Mouse (Mus musculus) embryonic facial prominence, embryonic 14.5 days (tissue): ENCODE results near the gene Man2a2. TPM values are rescaled to one million over a fixed set of nuclear protein-coding genes. Genes with fewer than 3 reads are reported as not detected.

Experiments
- ATAC-seq: fragments of 200-750 bp; cut with Nextera tagmentation; 2 replicates; pipeline ENCODE4 v1.8.0; 2017; ENCODE audit warnings: low read depth, moderate number of reproducible peaks, moderate TSS enrichment
- DNase-seq: peaks from one replicate; pipeline ENCODE4 v3.0.0-alpha.2; 2015; ENCODE audit warnings: low spot score
- H3K27ac ChIP-seq: fragments of 300-500 bp; sonication (generic); replicated peaks from 2 replicates; pipeline ENCODE4 v1.5.1; 2014; ENCODE audit warnings: low read depth, mild to moderate bottlenecking, low read length, moderate library complexity
- H3K27me3 ChIP-seq: fragments of 300-500 bp; sonication (generic); replicated peaks from 2 replicates; pipeline ENCODE4 v1.6.1; 2014; ENCODE audit warnings: low read length; ENCODE audit not compliant: control insufficient read depth, insufficient read depth
- H3K36me3 ChIP-seq: fragments of 300-500 bp; sonication (generic); 2 replicates; pipeline ENCODE4 v1.6.1; 2014; ENCODE audit warnings: low read length, mixed read lengths; ENCODE audit not compliant: control insufficient read depth, insufficient read depth
- H3K4me1 ChIP-seq: fragments of 300-500 bp; sonication (generic); 2 replicates; pipeline ENCODE4 v1.6.1; 2014; ENCODE audit warnings: antibody characterized with exemption, low read length; ENCODE audit not compliant: control insufficient read depth, insufficient read depth
- H3K4me2 ChIP-seq: fragments of 300-500 bp; sonication (generic); 2 replicates; pipeline ENCODE4 v1.6.1; 2014; ENCODE audit warnings: low read depth, mild to moderate bottlenecking, low read length, moderate library complexity, mixed read lengths
- H3K4me3 ChIP-seq: fragments of 300-500 bp; sonication (generic); 2 replicates; pipeline ENCODE4 v1.5.1; 2014; ENCODE audit warnings: low read depth, mild to moderate bottlenecking, low read length
- H3K9ac ChIP-seq: fragments of 300-500 bp; sonication (generic); 2 replicates; pipeline ENCODE4 v1.6.1; 2014; ENCODE audit warnings: low read depth, mild to moderate bottlenecking, low read length, moderate library complexity, mixed read lengths
- H3K9me3 ChIP-seq: fragments of 300-500 bp; sonication (generic); 2 replicates; pipeline ENCODE4 v1.6.1; 2016; ENCODE audit warnings: low read length; ENCODE audit not compliant: control insufficient read depth
- WGBS: fragments of 180-500 bp; shearing (Covaris S2); extraction: QIAGEN DNeasy Blood & Tissue Kit; methylation state at CpG from one replicate; pipeline ENCODE4 v1.1.7; 2014; 5-methylcytosine and 5-hydroxymethylcytosine counted together
- polyA plus RNA-seq: library from polyadenylated mRNA; unstranded; fragments of >200 nt; fragmentation: Nextera tagmentation; extraction: Ambion mirVana; gene quantifications from 2 replicates; pipeline ENCODE4 v1.2.1, GENCODE M21; 2014

Gene Man2a2
- polyA plus RNA-seq: 15.7 and 19.3 TPM in 2 replicates

DNA sequence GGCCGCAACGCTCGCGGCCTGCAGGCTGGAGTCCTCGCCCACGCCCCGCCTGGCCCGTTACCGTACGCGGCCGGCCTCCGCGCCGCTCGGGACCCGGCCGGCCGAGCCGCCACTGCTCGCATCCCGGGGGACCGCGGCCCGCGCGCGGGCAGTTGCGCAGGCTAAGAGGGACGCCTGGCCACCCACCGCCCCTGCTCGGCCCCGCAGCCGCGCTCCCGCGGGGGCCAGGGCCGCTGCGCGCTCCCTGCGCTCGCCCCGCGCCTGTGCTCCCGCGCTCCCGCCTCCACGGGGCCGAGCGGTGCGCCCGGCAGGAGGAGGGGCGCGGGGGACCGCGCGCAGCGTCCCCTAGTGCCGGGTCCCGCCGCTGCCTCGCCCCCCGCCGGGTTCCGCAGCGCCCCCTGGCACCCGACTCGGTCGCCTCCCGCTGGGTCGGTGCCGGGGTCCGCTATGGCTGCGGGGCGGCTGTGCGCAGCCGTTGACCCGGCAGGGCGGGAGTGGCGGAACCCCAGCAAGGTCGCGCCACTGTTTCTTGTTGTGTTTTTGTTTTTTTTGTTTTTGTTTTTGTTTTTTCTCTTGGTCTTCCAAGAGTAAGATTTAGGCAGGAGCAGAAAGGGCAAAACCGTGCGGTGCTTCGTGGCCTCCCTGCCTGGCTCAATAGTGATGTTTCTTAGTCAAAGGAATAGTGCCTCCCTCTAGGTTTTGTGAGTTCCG lies at the start of gene Man2a2:
Man2a2 (minus strand) TSS at position 335 of the 711 bp plus-strand sequence.
- Histone ChIP-seq H3K4me3 (peak within 1 kb of the TSS; percentile 90), H3K9me3 (no peaks in the 10 kb centered on the region), H3K4me2 (peak within 1 kb of the TSS; percentile 70), H3K4me1 (peaks cover 14% of the 10 kb centered on the region), H3K27ac (peak within 1 kb of the TSS; percentile 87), H3K36me3 (peaks cover 25% of the 10 kb centered on the region), H3K27me3 (no peaks in the 10 kb centered on the region), H3K9ac (peak within 1 kb of the TSS; percentile 89)
- WGBS: under 1% methylated on average over 14 of the region's 86 CpGs
- ATAC-seq: peak; percentile 77
- peak; percentile 82 for DNase-seq

GRCm38 (mm10) chr7:80420586-80420985 lies 49.4 kb upstream of the Man2a2 start:
- Histone ChIP-seq H3K9me3 (no peaks in the 10 kb centered on the region), H3K4me3 (no peak overlapping the region), H3K9ac (no peak overlapping the region), H3K36me3 (no peaks in the 10 kb centered on the region), H3K27me3 (no peaks in the 10 kb centered on the region), H3K27ac (no peak overlapping the region), H3K4me2 (no peak overlapping the region), H3K4me1 (0 out of 2 replicates have a peak, but pooled peaks cover 4% of the 10 kb centered on the region)
- WGBS: 87% methylated on average over 4 of the region's 4 CpGs
- DNase-seq (no peak), ATAC-seq (no peak)

- no peaks in the 10 kb centered on the region for H3K27me3 ChIP-seq
- no peak overlapping the region for H3K27ac ChIP-seq
- WGBS: 59% methylated on average over 3 of the region's 3 CpGs
- no peak overlapping the region for H3K4me3 ChIP-seq
- no peak overlapping the region for H3K4me2 ChIP-seq
- H3K9ac ChIP-seq: no peak overlapping the region
- H3K4me1 ChIP-seq: 0 out of 2 replicates have a peak, but pooled peaks cover 4% of the 10 kb centered on the region
- no peak for ATAC-seq
- H3K36me3 ChIP-seq: no peaks in the 10 kb centered on the region
- no peak for DNase-seq
- H3K9me3 ChIP-seq: no peaks in the 10 kb centered on the region
Measured at GRCm38 (mm10) chr7:80419278-80419677, 48.1 kb upstream of the Man2a2 start.

DNA sequence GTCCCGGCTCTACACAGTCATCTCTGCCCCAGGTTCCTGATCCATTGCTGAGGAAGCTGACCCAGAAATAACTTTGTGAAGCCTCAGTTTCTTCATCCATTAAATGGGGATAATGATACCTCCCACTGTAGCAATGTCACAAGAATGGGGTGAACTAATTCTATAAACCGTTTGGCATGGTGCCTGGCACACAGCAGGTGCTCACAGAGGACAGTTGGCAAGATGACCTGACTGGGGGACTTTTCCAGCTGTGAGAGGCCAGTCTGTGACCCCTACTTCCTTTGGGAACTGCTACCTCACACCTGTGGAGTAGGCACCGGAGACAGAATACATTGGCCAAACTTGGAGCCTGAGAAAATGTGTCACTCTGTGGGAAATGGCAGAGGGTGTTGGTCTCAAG lies 46.9 kb upstream of the Man2a2 start:
- no peak for DNase-seq
- H3K27me3 ChIP-seq: no peaks in the 10 kb centered on the region

GRCm38 (mm10) chr7:80417601-80418000 lies 46.4 kb upstream of the Man2a2 start:
- H3K4me3 ChIP-seq: no peak overlapping the region
- H3K27me3 ChIP-seq: no peaks in the 10 kb centered on the region
- H3K9ac ChIP-seq: no peak overlapping the region
- no peaks in the 10 kb centered on the region for H3K36me3 ChIP-seq
- H3K9me3 ChIP-seq: no peaks in the 10 kb centered on the region
- H3K27ac ChIP-seq: no peak overlapping the region
- no peak for ATAC-seq
- H3K4me2 ChIP-seq: no peak overlapping the region
- DNase-seq: no peak
- no peaks in the 10 kb centered on the region for H3K4me1 ChIP-seq

More for the DNA sequence above, 46.9 kb upstream of the Man2a2 start:
- Histone ChIP-seq H3K27ac (no peak overlapping the region), H3K4me2 (no peak overlapping the region), H3K36me3 (no peaks in the 10 kb centered on the region), H3K4me3 (no peak overlapping the region), H3K4me1 (0 out of 2 replicates have a peak, but pooled peaks cover 1% of the 10 kb centered on the region), H3K9ac (no peak overlapping the region), H3K9me3 (no peaks in the 10 kb centered on the region)
- 69% methylated on average over 3 of the region's 3 CpGs for WGBS
- no peak for ATAC-seq

DNA sequence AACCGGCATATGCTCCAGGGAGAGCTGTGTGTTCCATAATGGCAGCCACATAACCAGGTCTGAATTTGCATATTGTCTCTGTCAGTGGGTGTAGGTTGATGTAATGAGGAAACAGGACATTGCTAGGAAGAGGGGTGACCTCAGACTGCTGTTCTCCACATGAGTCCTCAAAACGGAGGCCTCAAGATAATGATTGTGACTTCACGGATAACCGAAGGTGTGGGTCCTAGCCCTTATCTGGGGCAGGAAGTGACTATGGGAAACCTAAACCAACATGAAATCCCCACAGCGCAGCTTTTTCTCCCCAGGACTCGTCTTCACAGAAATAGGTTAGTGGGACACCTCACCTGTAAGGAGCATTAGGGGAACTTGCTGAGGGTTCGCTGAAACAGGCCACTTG lies 45.8 kb upstream of the Man2a2 start:
- no peaks in the 10 kb centered on the region for H3K36me3 ChIP-seq
- no peak overlapping the region for H3K4me3 ChIP-seq
- no peak overlapping the region for H3K27ac ChIP-seq
- H3K9me3 ChIP-seq: no peaks in the 10 kb centered on the region
- DNase-seq (no peak), ATAC-seq (no peak)
- H3K9ac ChIP-seq: no peak overlapping the region
- H3K4me2 ChIP-seq: no peak overlapping the region
- 92% methylated on average over 7 of the region's 7 CpGs for WGBS
- H3K4me1 ChIP-seq: no peaks in the 10 kb centered on the region
- no peaks in the 10 kb centered on the region for H3K27me3 ChIP-seq

- Histone ChIP-seq H3K4me2 (no peak overlapping the region), H3K4me3 (no peak overlapping the region), H3K4me1 (no peaks in the 10 kb centered on the region), H3K9ac (no peak overlapping the region), H3K27ac (no peak overlapping the region), H3K9me3 (no peaks in the 10 kb centered on the region), H3K27me3 (no peaks in the 10 kb centered on the region), H3K36me3 (no peaks in the 10 kb centered on the region)
- WGBS: 79% methylated on average over 7 of the region's 7 CpGs
- ATAC-seq (no peak), DNase-seq (no peak)
Measured at GRCm38 (mm10) chr7:80414303-80414855, 43.2 kb upstream of the Man2a2 start.

DNA sequence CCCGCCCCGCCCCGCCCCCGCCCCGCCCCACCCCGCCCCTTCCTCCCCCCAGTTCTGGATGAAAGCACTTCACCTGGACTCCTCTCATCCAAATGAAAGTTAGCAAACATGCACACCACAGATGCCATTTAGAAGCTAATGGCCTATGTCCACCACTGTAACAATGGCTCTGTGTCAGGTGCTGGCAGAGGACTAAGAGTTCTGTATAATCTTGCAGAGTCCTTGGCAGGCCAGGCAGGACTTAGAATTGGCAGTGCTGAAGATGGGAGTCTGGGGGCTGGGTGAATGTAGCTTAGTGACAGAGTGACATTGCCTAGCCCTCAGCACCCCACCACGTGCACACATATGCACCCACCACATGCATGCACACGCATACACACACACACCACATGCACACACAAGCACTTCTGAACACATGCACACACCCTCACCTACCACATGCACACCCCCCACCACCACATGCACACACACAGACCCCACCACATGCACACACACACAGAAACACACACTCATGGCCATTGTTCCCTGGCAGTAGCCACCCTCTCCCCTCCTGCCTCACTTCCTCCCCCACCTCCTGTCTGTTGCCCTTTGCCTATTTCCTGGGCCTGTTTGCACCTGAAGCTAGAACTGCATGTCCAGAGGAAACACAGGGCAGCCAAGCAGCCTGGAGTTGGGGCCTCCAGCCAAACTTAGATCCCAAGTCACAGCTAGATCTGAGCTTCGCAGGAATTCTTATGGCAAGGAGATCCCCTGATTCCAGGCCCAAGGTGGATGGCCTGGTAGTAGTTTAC lies 42.5 kb upstream of the Man2a2 start:
- no peak for DNase-seq
- H3K27ac ChIP-seq: no peak overlapping the region
- H3K9me3 ChIP-seq: no peaks in the 10 kb centered on the region
- H3K4me2 ChIP-seq: no peak overlapping the region
- 87% methylated on average over 3 of the region's 9 CpGs for WGBS
- H3K9ac ChIP-seq: no peak overlapping the region
- H3K4me3 ChIP-seq: no peak overlapping the region
- no peaks in the 10 kb centered on the region for H3K36me3 ChIP-seq
- H3K4me1 ChIP-seq: no peaks in the 10 kb centered on the region
- H3K27me3 ChIP-seq: no peaks in the 10 kb centered on the region
- no peak for ATAC-seq
